Mouse (Mus musculus) left cerebral cortex, adult 11 months (tissue): ENCODE data around the gene Tmub2.
A peak's percentile ranks its signal among the peaks of the same experiment; 100 is the strongest.

Experiments
- DNase-seq: peaks from one replicate; pipeline ENCODE4 v3.0.0; 2022; ENCODE audit warnings: low spot score

Tmub2 gene

GRCm38 (mm10) chr11:102284501-102285094 is at the start of gene Tmub2:
Gene Tmub2 (plus strand): TSS chr11:102284931.
- peak; percentile 97 for DNase-seq

DNA sequence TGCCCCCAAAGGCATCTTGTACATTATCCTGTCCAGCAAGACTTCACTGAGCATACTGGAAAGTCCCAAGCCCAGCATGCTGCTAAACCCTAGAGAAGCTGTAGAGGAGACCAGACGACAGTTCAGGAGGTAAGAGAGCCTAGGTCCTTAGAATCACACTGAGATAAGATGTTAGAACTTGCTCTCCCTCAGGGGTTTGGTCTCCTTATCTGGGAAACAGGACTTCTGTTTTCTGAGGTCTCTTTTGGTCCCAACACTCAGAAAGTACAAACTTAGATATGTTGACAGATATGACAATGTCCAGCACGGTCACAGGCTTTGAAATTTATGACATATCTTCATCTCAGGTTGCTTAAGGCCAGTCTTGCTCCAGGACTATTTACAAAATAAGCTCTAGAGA is 48.7 kb upstream of the Tmub2 start:
- no peak for DNase-seq

GRCm38 (mm10) chr11:102240636-102241035 is 44.1 kb upstream of the Tmub2 start:
- DNase-seq: no peak

GRCm38 (mm10) chr11:102241246-102241645 is 43.5 kb upstream of the Tmub2 start:
- DNase-seq: no peak

GRCm38 (mm10) chr11:102241874-102242273 is 42.9 kb upstream of the Tmub2 start:
- DNase-seq: no peak

GRCm38 (mm10) chr11:102244926-102245449 is 39.7 kb upstream of the Tmub2 start:
- DNase-seq: peak; percentile 67

GRCm38 (mm10) chr11:102245581-102246272 is 39.0 kb upstream of the Tmub2 start:
- no peak for DNase-seq

DNA sequence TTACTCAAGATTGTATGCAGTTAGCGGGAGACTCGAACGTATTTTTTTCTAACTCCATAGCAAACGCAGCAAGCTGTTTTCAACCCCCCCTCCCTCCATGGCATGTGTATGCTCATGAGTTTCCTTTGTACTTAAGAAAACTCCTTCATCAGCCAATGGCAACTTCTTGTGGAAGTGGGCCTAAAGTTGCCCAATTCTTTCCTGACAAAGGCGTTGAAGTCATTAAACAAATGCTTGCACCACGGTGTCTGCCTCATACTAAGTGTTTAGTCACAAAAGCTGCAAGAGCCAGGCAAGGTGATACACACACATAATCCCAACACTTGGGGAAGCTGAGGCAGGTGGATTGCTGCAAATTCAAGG is 38.5 kb upstream of the Tmub2 start:
- no peak for DNase-seq

- no peak for DNase-seq
These were observed 37.9 kb upstream of the Tmub2 start for GRCm38 (mm10) chr11:102246871-102247270.

DNA sequence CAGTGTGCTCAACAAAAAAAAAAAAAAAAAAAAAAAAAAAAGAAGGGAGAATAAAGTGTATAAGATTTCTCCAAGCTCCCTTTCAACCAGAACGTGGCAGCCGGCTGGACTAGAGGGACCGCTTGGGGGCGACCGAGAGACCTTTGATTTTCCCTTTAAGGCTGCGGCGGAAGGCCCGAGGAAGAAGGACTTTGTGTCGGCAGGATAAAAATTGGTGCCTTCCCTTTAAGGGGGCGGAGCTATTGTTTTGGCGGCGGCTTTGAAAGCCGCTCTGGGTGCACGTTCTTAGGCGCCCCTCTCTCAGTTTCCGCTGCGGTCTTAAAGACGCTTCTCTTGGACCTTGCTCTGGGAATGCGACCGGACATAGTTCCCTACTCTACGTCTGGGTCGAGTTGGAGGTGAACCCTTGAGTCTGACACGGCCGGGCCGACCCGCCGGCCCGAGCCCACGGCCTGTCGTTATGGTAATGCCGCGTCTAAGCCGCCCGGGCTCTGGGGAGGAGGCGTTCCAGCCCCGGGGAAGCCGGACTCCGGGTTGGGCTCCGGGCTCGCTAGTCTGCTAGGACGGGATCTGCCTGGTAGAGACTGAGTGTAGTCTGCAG is 36.0 kb upstream of the Tmub2 start, which contains the start of gene BC030867:
Gene BC030867, plus strand, starts transcription at position 253 of the 601 bp plus-strand sequence.
- DNase-seq: peak; percentile 80

DNA sequence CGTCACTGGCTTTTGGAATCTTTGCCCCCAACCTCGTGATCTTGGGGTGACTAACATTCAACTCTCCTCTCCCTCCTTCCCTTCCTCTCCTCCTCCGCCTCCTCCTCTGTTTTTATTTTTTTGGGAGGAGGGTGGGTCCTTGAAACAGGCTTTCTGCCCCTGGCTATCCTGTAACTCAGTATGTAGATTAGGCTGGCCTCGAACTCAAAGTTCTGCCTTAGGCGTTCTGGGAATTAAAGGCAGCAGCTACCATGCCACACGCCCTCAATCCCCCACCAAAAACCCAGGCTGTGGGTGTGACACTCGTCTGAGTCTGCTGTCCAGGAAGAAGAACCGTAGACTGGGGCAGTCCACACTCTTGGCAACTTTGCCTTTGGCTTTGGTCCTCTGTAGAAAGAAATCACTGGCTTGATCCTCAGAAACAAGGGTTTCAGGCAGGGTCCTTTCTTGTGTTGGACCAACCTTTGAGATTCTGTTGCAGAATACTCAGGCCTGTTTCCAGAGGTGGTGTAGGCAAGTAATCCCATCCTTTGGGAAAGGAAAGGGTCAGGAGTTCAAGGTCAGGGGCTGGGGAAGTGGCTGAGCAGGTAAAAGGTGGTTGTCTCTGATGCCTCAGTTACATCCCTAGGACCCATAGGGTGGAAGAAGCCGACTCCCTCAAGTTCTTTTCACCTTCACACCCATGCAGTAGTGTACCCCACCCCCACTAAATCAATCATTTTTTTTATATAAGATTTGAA is 35.2 kb upstream of the Tmub2 start:
- no peak for DNase-seq

GRCm38 (mm10) chr11:102257514-102257913 is 27.2 kb upstream of the Tmub2 start:
- no peak for DNase-seq

DNA sequence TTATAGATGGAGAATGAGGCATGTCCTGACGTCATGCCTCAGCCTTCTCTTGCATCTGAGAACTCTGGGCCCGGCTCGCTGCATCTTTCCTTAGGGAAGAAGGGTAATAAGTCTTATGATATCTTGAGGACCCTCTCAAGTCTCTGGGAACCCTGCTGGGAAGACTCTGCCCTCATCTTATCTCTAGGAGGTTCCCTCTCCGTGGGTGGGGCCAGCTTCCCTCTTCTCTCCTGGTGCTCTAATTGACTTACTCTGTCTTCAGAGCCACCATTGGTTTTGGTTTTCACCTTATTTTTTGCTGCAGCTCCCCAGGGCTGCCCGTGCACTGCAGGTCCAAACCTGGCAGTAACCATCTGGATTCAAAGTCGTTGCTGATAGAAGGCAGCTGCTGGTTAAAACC is 26.6 kb upstream of the Tmub2 start:
- no peak for DNase-seq

DNA sequence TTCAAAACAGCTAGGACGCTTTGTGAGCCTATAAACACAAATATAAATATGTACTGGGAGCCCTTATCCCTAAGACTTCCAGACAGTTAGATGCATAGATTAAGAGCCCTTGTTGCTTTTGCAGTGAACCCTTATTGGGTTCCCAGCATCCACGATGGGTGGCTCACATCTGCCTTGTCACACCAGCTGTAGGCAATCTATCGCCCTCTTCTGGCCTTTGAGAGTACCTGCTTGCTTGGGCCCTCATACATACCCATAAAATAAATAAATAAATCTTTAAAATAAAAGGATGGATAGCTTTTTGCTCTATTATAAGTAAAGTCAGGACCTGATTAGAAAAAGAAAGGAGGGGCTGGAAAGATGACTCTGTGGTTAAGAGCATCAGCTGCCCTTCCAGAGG is 26.2 kb upstream of the Tmub2 start:
- no peak for DNase-seq

DNA sequence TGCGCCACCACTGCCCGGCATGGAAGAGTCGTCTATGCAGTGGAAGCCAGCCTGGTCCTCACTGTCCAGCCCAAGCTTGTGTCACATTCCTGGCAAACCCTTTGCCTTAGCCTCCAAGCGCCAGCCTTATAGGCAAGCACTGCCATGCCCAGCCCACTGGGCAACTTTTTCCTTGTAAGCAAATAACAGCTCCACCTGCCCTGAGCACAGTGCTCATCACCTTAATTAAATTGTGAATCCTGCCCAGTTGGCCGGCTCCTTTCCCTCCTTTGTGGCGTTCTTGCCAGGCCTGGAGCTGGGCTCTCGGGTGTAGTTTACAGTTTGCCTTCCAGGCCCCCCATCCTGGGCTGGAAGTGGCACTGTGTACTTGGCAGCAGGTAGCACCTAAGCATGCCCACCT is 21.5 kb upstream of the Tmub2 start:
- no peak for DNase-seq

DNA sequence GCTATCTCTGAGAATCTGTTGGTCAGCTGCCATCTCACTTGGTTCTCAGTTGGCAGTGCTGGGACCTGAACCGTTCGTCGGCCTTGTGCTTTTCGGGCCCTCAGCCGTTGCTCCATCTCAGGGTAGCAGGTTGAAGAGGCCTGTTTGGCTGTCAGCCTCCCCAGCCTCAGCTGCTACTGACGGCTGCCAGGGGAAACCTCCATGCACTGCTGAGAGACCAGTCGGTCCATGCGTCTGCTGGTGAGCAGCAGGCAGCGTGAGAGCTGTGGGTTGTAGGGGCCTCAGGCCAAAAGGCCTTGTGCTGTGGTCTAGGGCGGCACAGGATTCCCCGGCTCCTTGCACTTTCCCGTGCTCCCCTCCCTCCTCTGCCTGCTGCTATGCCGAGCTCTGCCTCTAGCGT is 18.9 kb upstream of the Tmub2 start:
- no peak for DNase-seq

DNA sequence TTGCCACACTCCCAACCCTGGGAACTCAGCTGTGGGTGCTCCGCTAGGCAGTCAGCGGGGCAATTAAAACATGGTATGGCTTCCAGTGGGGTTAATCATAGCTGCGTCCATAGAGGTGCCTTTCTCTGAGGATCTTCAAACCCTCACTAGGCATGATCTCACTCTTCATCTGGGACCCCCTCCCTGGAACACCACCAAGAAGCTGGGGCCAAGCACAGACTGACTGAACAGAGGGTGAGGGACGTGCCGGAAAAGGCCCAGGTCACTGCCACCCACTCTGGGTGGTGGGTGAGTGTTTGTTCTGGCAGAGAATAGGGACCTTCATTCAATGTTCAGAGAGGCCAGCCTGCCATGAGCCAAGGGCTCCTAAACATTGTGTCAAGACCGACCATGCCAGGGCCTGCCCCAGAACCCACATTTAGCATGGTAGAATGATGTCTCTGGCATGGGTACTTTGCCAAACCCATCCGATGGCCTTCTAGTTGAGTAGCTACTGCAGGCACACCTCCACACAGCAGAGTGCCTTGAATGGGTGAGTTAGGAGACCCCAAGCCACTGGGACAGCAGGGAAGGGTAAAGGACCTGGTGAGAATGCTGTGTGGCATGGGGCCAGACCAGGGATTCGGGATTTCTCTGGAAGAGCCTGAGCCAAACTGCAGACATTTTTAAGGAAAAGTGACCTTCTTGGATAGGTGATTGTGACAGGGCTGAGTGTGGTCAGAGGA is 17.9 kb upstream of the Tmub2 start:
- DNase-seq: no peak

DNA sequence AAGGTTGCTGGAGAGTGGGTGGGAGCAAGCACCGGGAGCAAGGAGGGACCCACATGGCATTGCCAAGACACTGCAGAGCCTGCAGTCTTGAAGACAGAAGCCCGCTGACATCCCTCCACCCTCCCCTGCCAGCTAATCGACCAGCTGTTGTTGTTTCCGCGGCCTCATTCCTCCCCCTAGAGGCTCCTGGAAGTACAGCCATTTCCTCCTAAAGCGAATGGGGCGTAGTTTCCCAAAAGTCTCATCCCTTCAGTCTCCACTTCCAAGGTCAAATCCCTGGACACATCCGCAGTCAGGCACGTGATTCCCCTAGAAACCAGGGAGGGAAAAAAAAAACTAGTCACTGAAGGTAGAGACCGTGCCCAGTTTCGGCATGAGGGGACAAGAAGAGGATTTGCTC is 17.3 kb upstream of the Tmub2 start:
- DNase-seq: peak; percentile 59

GRCm38 (mm10) chr11:102268520-102269244 is 16.0 kb upstream of the Tmub2 start, which contains the start of gene Asb16:
Gene Asb16 (plus strand): TSS chr11:102268743.
- no peak for DNase-seq

GRCm38 (mm10) chr11:102276411-102276915 is 8.3 kb upstream of the Tmub2 start:
- DNase-seq: no peak

DNA sequence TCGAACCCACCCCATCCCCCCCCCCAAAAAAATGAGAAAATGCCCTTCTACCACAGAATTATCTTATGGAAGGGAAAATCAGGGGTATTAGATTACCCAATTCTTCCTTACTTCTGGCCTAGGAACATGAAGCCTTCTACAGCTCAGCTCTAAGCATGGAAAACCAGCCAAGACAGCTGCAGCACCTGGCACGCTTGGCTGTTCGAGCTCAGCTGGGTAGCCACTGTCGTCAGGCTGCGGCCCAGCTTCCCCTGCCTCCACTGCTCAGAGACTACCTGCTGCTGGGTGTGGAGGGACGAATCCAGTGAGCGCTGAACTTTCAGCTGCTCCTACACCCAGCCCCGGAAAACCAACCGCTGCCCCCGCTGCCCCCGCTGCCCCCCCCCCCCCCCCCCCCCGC is 7.0 kb upstream of the Tmub2 start:
- no peak for DNase-seq
